Mouse (Mus musculus) CH12F3 (cell line): ENCODE results near the gene Plcb4.

Source experiments
- in situ Hi-C: fragments of 300-500 bp; cut with MboI; formaldehyde crosslinking; loops from 2 replicates; pipeline ENCODE4 v1.14.3; 2020; ENCODE audit warnings: low sequenced_read_pairs

Gene Plcb4

DNA sequence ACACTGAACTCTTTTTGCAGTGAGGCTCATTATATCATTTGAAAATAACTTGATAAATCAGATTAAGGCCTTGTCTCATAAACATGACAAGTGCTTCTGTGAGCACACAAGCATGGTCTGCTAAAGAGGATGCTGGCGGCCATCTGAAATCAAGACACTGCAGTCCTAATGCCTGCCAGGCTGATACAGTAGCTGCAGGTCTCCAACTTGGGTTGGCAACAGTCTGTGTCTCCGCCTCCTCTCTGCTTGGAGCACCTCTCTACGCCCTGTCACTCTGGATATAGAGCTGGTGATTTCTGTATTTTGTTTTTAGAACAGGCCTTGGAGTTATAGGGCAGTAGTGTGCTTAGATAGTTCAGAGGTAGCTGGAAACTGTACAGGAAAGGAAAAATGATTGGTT, 188.1 kb downstream of the Plcb4 start:
- in situ Hi-C loops: no loop called here

GRCm38 (mm10) chr2:135847738-135848137, 188.9 kb downstream of the Plcb4 start:
- in situ Hi-C loops: no loop called here

GRCm38 (mm10) chr2:135848169-135848568, 189.4 kb downstream of the Plcb4 start:
- in situ Hi-C loops: no loop called here

DNA sequence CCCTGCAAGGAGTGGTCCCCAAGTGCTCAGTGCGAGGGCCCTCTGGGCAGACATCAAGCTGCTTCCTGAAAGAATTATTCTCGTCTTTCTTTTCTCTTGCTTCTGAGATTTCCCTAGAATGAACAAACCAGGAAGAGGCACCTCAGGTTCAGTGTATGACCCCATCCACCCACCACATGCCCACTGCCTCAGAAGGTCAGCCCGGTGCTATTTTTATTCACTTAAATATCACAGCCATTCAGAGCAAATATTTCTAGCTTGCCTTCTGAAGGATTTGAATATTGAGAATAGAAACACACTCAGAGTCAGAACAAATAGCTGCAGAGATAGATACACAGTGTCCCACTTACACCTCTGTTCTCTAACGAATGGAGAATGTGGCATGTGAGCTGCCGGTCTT, 193.2 kb downstream of the Plcb4 start:
- in situ Hi-C loops: no loop called here

DNA sequence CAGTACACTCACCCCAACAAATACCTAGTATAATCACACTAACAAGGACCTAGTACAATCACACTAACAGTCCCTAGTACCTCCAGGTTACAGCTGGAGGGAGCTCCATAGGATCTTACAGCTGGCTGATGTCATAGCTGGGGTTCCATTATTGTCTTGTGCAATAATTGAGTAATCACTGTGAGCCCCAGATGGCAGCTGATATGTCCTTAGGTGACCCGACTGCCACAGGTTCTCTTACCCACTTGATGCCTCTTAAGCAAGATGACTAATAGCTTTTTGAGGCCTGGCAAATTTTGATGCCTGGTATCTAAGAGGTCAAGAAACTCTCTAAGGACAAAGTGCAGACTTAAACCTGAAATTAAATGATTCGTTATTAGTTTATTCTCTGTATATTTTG, 194.3 kb downstream of the Plcb4 start:
- in situ Hi-C loops: no loop called here

GRCm38 (mm10) chr2:135854059-135854458, 195.2 kb downstream of the Plcb4 start:
- in situ Hi-C loops: no loop called here

DNA sequence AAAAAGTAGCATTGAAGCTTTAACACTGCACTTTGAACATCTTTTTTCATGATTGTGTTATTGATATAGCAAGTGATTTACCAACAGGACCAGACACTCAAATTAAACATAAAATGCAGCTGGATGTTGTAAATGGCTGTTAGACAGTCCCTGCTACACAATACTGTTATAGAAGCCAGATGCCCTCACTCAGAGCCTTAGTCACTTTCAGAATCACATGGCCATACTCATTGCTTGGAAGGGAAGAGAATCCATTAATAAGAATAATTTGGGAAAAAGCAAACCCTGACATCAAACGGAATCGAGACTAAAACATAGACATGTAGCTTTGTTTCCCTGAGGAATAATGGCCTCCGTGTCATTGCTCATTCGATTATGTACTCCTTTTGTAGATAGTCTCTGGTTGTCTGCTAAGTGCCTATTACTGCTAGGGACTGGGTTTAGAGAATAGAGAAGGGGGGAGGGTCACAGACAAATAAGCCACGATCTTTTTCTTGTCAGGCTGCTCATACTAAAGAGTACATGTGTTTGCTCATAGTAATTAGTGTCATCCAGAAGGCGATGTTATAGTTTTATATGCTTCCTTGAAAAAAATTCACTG, 197.2 kb downstream of the Plcb4 start:
- in situ Hi-C loops: no loop called here

DNA sequence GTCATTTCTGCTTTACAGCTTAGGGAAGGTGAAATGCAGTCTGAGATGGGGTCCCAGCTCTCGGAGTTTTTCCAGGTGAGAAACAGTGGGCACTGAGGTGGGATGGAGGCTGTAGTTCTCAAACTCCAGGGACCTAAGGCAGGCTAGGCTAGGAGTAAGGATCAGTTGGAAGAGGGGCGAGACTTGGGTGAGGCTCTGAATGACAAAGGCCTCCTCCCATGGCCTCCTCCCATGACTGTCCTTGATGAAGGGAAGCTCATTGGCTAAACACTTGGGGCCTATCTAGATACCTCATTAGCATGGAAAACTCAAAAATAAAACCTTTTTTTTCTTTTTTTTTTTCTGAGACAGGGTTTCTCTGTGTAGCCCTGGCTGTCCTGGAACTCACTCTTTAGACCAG, 198.0 kb downstream of the Plcb4 start:
- in situ Hi-C loops: no loop called here

- in situ Hi-C loops: no loop called here
Observed at GRCm38 (mm10) chr2:135861531-135862488, 203.0 kb downstream of the Plcb4 start.

GRCm38 (mm10) chr2:135862489-135863390, 203.9 kb downstream of the Plcb4 start:
- in situ Hi-C loops: no loop called here

DNA sequence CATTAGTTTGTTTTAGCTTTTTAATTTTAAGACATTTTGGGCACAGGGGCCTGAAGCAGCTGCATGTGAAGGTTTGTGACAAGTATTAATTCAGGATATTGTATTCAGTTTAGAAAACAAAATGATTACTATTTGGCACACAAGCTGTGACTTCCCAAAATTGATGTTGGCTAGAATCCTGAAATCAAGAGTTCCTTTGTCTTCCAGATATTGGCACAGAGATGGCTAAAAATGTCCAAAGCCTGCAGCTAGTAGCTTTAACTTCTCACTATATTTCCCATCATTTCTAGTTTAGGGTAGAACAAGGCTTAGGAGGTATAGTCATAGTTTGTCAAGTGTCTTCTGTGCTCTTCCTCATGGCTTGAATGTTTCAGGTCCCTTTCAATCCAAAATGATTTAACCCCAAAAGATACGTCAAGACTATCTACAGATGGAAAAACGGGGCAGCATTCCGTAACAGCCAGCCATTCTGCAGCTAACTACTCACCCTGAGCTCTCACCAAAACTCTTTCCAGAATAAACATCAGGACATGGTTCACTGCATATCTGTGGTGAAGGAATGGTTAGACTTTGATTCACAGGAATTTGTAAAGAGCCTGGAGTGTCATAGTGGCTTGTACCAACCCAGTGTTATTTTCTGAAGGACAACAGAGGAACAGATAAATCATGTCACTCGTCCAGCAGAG, 204.7 kb downstream of the Plcb4 start:
- in situ Hi-C loops: no loop called here

DNA sequence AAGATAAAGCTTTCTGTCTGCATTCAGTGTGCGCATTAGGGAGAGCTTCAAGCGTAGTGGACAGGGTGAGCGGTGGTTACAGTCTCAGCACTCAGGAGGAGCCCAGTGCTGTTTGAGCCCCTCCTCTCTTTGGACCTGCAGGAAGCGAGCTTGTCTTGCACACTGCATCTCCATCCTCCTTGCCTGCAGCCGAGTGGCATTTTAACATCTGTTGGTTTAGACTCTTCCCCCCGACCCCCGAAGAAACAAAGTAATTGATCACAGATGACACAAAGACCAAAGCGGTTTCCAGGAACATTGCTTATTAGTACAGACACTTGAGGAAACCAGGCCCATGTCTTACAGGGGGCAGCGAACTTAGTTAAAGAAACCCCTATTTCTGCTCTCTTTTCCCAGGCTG, 207.6 kb downstream of the Plcb4 start:
- in situ Hi-C loops: no loop called here

DNA sequence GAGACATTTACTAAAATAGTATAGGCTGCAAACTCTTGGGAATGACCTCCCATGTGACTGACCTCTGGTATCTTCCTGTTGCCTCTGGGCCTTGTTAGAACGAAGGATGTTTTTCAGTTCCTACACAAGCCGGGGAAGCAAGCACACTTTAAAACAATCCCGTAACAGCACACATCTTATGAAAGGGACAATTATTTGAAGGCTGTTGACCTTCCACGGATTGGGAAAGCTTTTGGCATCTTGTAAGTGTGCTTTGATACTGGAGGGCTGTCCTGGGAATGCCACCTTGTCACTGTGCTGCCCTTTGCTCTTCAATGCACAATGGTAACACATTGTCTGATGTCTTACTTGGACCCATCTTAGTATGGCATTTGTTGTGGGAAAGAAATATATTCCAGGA, 208.0 kb downstream of the Plcb4 start:
- in situ Hi-C loops: no loop called here

GRCm38 (mm10) chr2:135869637-135870036, 210.8 kb downstream of the Plcb4 start:
- in situ Hi-C loops: no loop called here

- in situ Hi-C loops: no loop called here
Observed at GRCm38 (mm10) chr2:135873146-135873545, 214.3 kb downstream of the Plcb4 start.

DNA sequence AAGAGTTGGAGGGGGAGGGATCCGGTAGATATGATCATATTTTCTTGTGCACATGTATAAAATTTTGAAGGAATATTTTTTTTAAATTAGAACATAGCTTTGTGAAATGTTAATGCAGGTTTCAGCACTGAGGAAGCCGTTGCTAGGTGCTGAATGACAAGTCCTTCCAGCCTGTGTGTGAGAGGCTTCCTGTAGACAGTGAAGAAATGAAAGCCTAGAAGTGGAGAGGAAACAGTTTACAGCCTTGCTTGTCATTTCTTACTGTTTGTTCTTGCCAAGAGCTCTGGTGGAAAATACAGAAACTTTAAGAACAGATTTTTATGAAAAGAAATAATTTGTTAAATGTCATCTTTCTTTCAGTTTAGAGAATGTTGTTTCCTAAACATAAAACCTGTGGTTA, 214.9 kb downstream of the Plcb4 start:
- in situ Hi-C loops: no loop called here

DNA sequence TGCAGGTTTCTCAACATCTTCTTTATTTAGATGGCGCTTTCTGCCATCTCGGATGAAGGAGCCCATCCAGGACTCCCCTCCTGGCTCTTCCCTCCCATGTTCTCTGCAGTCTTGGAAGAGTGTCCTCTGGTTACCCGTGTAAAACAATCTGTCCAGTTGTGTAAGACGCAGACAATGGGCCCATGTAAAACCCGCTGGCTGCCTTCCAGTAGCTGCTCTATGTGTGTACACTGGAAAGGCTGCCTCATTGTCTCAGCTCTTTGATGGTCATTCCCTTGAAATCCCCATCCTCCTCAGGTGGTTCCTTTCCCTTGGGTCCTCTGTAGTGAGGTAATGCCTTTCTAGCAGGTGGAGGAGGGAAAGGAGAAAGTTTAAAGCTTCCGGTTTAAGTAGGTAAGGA, 216.7 kb downstream of the Plcb4 start:
- in situ Hi-C loops: no loop called here

- in situ Hi-C loops: no loop called here
Observed at GRCm38 (mm10) chr2:135879356-135879755, 220.5 kb downstream of the Plcb4 start.

- in situ Hi-C loops: no loop called here
Observed at GRCm38 (mm10) chr2:135880269-135880760, 221.5 kb downstream of the Plcb4 start.

- in situ Hi-C loops: no loop called here
Observed at GRCm38 (mm10) chr2:135883359-135883758, 224.5 kb downstream of the Plcb4 start.
